Mouse (Mus musculus): ENCODE results near the gene Cyp4b1. TPM values are rescaled to one million over a fixed set of nuclear protein-coding genes. Genes with fewer than 3 reads are reported as not detected.
"Not testable (repeated sequence)": the region's sequence is repeated elsewhere in the genome, so short reads cannot be mapped to it uniquely, and the experiment has no call there.

Gene Cyp4b1
- polyA plus RNA-seq, 1 experiment from 2014 or later: 1.7 TPM

- Histone ChIP-seq H3K27me3 (replicated peaks; ENCODE audit: control insufficient read depth, insufficient read depth, low read length) (no peaks in the 10 kb centered on the region), H3K4me1 (ENCODE audit: control insufficient read depth, insufficient read depth, low read depth, low read length) (no peaks in the 10 kb centered on the region), H3K36me3 (ENCODE audit: control insufficient read depth, insufficient read depth, low read length) (no peaks in the 10 kb centered on the region), H3K4me2 (ENCODE audit: low read length) (no peak overlapping the region), H3K27ac (ENCODE audit: low read depth, low read length) (no peak overlapping the region), H3K4me3 (ENCODE audit: low read length) (no peak overlapping the region), H3K9me3 (ENCODE audit: control insufficient read depth, low read length) (no peaks in the 10 kb centered on the region), H3K9ac (ENCODE audit: low read depth, low read length) (no peak overlapping the region)
- 69% methylated on average over 2 of the region's 2 CpGs for WGBS
- ATAC-seq: no peak
Measured at GRCm38 (mm10) chr4:115648752-115649151, 1.2 kb upstream of the Cyp4b1 start.

DNA sequence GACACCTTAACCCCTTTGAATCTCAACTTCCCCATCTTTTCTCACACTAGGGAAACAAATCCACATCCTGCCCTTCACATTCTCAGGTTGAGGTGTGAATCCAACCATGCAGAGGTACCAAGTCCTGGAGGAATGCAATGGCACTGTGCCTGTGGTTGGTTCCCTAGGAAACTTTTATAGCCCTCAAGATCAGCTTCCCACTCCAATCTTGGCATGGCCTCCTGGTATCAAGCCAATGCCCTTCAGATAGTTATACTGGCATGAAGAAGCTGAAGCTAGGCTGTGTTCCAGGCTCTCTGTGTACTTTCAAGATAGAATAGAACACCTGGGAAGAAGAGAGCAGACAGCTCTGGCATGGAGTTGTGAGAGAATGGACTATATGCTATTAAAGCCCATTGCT lies 2.2 kb downstream of the Cyp4b1 start:
- no peak overlapping the region for H3K4me3 ChIP-seq (ENCODE audit: low read length)
- H3K27ac ChIP-seq (ENCODE audit: low read depth, low read length): no peak overlapping the region
- H3K36me3 ChIP-seq (ENCODE audit: control insufficient read depth, insufficient read depth, low read length): no peaks in the 10 kb centered on the region
- no peaks in the 10 kb centered on the region for H3K4me1 ChIP-seq (ENCODE audit: control insufficient read depth, insufficient read depth, low read depth, low read length)
- H3K27me3 ChIP-seq (replicated peaks; ENCODE audit: control insufficient read depth, insufficient read depth, low read length): no peaks in the 10 kb centered on the region
- no peak for ATAC-seq
- H3K9ac ChIP-seq (ENCODE audit: low read depth, low read length): no peak overlapping the region
- no peak overlapping the region for H3K4me2 ChIP-seq (ENCODE audit: low read length)
- H3K9me3 ChIP-seq (ENCODE audit: control insufficient read depth, low read length): no peaks in the 10 kb centered on the region

- H3K27me3 ChIP-seq (replicated peaks; ENCODE audit: control insufficient read depth, insufficient read depth, low read length): no peaks in the 10 kb centered on the region
- no peaks in the 10 kb centered on the region for H3K9me3 ChIP-seq (ENCODE audit: control insufficient read depth, low read length)
- no peak overlapping the region for H3K4me3 ChIP-seq (ENCODE audit: low read length)
- H3K4me1 ChIP-seq (ENCODE audit: control insufficient read depth, insufficient read depth, low read depth, low read length): no peaks in the 10 kb centered on the region
- H3K4me2 ChIP-seq (ENCODE audit: low read length): no peak overlapping the region
- WGBS: 60% methylated on average over 5 of the region's 5 CpGs
- no peak overlapping the region for H3K9ac ChIP-seq (ENCODE audit: low read depth, low read length)
- no peaks in the 10 kb centered on the region for H3K36me3 ChIP-seq (ENCODE audit: control insufficient read depth, insufficient read depth, low read length)
- no peak overlapping the region for H3K27ac ChIP-seq (ENCODE audit: low read depth, low read length)
- no peak for ATAC-seq
Measured at GRCm38 (mm10) chr4:115642967-115643754, 4.4 kb downstream of the Cyp4b1 start.

DNA sequence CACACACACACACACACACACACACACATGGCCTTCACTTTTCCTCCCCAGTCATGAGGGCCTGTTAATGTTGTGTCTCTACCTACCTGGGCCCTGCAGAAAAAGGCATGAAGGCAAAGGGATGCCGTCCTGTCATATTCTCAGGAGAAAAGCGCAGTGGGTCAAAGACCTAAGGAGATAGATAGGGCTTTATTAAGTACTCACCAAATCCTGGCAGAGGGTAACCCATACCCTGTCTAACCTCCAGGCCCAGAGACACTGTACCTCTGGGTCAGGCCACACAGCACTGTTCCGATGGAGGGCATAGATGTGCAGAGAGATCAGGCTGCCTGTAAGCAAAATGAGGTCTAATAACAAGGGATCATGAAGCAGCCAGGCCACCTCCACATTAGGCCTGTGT lies 22.0 kb downstream of the Cyp4b1 start:
- ATAC-seq; H3K4me1 ChIP-seq (ENCODE audit: control insufficient read depth, insufficient read depth, low read depth, low read length): not testable (repeated sequence)
- 90% methylated on average over 3 of the region's 3 CpGs for WGBS

DNA sequence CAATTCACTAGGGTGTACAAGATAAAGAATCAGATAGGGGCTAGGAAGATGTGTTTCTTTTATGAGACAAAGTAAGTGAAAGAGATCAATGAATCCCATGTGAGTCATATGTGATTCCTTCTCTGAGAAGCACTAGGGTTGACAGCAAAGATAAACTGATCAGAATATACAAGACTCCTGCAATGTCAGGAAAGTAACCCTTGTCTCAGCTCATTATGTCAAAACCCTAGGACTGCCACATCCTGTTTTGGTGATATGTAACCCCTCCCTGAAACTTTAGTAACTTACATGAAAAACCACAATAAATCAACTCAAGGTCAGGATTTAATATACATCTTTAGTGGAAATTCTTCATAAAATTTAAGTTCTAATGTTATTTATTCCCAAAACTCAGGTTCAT lies 33.5 kb downstream of the Cyp4b1 start:
- H3K27me3 ChIP-seq (replicated peaks; ENCODE audit: control insufficient read depth, insufficient read depth, low read length): no peaks in the 10 kb centered on the region
- no peak overlapping the region for H3K4me2 ChIP-seq (ENCODE audit: low read length)
- no peak for ATAC-seq

More for the DNA sequence above, 22.0 kb downstream of the Cyp4b1 start:
- H3K9ac ChIP-seq (ENCODE audit: low read depth, low read length); H3K9me3 ChIP-seq (ENCODE audit: control insufficient read depth, low read length); H3K36me3 ChIP-seq (ENCODE audit: control insufficient read depth, insufficient read depth, low read length); H3K27me3 ChIP-seq (replicated peaks; ENCODE audit: control insufficient read depth, insufficient read depth, low read length); H3K27ac ChIP-seq (ENCODE audit: low read depth, low read length); H3K4me3 ChIP-seq (ENCODE audit: low read length); H3K4me2 ChIP-seq (ENCODE audit: low read length): not testable (repeated sequence)

GRCm38 (mm10) chr4:115600611-115601010 lies 46.9 kb downstream of the Cyp4b1 start, which contains the start of gene Cyp4a32:
Gene Cyp4a32 (plus strand): TSS chr4:115600969.
- not testable (repeated sequence) for H3K4me3 ChIP-seq (ENCODE audit: low read length); H3K9me3 ChIP-seq (ENCODE audit: control insufficient read depth, low read length); H3K27me3 ChIP-seq (replicated peaks; ENCODE audit: control insufficient read depth, insufficient read depth, low read length); H3K27ac ChIP-seq (ENCODE audit: low read depth, low read length); ATAC-seq; H3K4me2 ChIP-seq (ENCODE audit: low read length); H3K9ac ChIP-seq (ENCODE audit: low read depth, low read length); H3K36me3 ChIP-seq (ENCODE audit: control insufficient read depth, insufficient read depth, low read length); H3K4me1 ChIP-seq (ENCODE audit: control insufficient read depth, insufficient read depth, low read depth, low read length)
- 87% methylated on average over 7 of the region's 8 CpGs for WGBS

More for the DNA sequence above, 33.5 kb downstream of the Cyp4b1 start:
- H3K27ac ChIP-seq (ENCODE audit: low read depth, low read length): no peak overlapping the region
- H3K4me1 ChIP-seq (ENCODE audit: control insufficient read depth, insufficient read depth, low read depth, low read length): no peaks in the 10 kb centered on the region
- H3K9me3 ChIP-seq (ENCODE audit: control insufficient read depth, low read length): no peaks in the 10 kb centered on the region
- H3K4me3 ChIP-seq (ENCODE audit: low read length): no peak overlapping the region
- H3K9ac ChIP-seq (ENCODE audit: low read depth, low read length): no peak overlapping the region
- no peaks in the 10 kb centered on the region for H3K36me3 ChIP-seq (ENCODE audit: control insufficient read depth, insufficient read depth, low read length)

GRCm38 (mm10) chr4:115596824-115597336 lies 50.6 kb downstream of the Cyp4b1 start:
- no peak overlapping the region for H3K4me3 ChIP-seq (ENCODE audit: low read length)
- no peak overlapping the region for H3K4me2 ChIP-seq (ENCODE audit: low read length)
- no peak for ATAC-seq
- H3K4me1 ChIP-seq (ENCODE audit: control insufficient read depth, insufficient read depth, low read depth, low read length): no peaks in the 10 kb centered on the region
- no peaks in the 10 kb centered on the region for H3K36me3 ChIP-seq (ENCODE audit: control insufficient read depth, insufficient read depth, low read length)
- no peaks in the 10 kb centered on the region for H3K9me3 ChIP-seq (ENCODE audit: control insufficient read depth, low read length)
- H3K9ac ChIP-seq (ENCODE audit: low read depth, low read length): no peak overlapping the region
- H3K27me3 ChIP-seq (replicated peaks; ENCODE audit: control insufficient read depth, insufficient read depth, low read length): no peaks in the 10 kb centered on the region
- no peak overlapping the region for H3K27ac ChIP-seq (ENCODE audit: low read depth, low read length)
- 91% methylated on average over 2 of the region's 2 CpGs for WGBS

DNA sequence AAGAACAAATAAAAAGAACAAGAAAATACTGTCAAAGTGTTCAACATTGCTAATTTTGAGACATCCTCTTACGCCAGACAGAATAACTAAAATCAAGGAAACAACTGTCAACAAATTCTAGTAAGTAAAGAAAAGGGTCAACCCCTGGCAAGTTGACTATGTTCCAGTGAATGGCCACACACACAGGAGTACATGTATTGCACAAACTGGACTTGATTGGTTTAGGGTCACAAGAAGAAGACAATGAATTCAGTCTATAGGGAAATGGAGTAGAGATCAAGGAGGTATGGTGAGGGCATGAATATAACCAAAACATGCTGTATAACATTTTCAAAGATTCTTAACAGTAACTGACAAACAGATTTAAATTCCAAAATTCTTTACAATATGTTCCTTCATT lies 51.2 kb downstream of the Cyp4b1 start:
- Histone ChIP-seq H3K4me3 (ENCODE audit: low read length) (no peak overlapping the region), H3K9ac (ENCODE audit: low read depth, low read length) (no peak overlapping the region), H3K36me3 (ENCODE audit: control insufficient read depth, insufficient read depth, low read length) (no peaks in the 10 kb centered on the region), H3K27me3 (replicated peaks; ENCODE audit: control insufficient read depth, insufficient read depth, low read length) (no peaks in the 10 kb centered on the region), H3K4me1 (ENCODE audit: control insufficient read depth, insufficient read depth, low read depth, low read length) (no peaks in the 10 kb centered on the region), H3K4me2 (ENCODE audit: low read length) (no peak overlapping the region), H3K27ac (ENCODE audit: low read depth, low read length) (no peak overlapping the region), H3K9me3 (ENCODE audit: control insufficient read depth, low read length) (no peaks in the 10 kb centered on the region)
- no peak for ATAC-seq
- WGBS: 92% methylated on average over 1 of the region's 1 CpGs

- H3K9me3 ChIP-seq (ENCODE audit: control insufficient read depth, low read length): no peaks in the 10 kb centered on the region
- no peaks in the 10 kb centered on the region for H3K27me3 ChIP-seq (replicated peaks; ENCODE audit: control insufficient read depth, insufficient read depth, low read length)
- ATAC-seq: no peak
- no peaks in the 10 kb centered on the region for H3K36me3 ChIP-seq (ENCODE audit: control insufficient read depth, insufficient read depth, low read length)
- H3K4me3 ChIP-seq (ENCODE audit: low read length): no peak overlapping the region
- H3K4me1 ChIP-seq (ENCODE audit: control insufficient read depth, insufficient read depth, low read depth, low read length): no peaks in the 10 kb centered on the region
- no peak overlapping the region for H3K9ac ChIP-seq (ENCODE audit: low read depth, low read length)
- H3K27ac ChIP-seq (ENCODE audit: low read depth, low read length): no peak overlapping the region
- H3K4me2 ChIP-seq (ENCODE audit: low read length): no peak overlapping the region
Measured at GRCm38 (mm10) chr4:115583036-115583435, 64.5 kb downstream of the Cyp4b1 start.

All from hindbrain, embryonic 16.5 days (tissue).